Mouse (Mus musculus): Measurements from ENCODE around the gene Mios.

Mios gene

DNA sequence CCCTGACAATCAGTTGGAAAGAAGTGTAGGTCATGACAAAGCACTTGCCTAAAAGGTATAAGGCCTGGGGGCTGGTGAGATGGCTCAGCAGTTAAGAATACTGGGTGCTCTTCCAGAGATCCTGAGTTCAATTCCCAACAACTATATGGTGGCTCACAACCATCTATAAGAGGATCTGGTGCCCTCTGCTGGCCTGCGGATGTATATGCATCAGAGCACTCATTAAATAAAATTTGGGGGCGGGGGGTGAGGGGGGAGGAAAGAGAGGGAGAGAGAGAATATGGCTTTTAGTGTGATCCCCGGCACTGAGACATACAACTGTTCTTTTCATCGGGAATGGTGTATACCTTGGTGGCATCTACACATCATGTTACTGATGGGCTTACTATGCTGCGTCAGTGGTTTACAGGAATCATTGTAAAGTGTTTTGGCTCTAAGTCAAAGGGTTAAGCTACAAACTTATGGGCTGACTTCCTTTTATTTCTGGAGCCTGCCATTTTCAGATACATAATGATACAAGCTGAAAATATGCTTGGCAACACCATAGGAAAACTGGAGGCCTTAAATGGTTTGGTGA lies 69.5 kb downstream of the Mios start:
- no peak for DNase-seq (ENCODE audit: low spot score)

DNA sequence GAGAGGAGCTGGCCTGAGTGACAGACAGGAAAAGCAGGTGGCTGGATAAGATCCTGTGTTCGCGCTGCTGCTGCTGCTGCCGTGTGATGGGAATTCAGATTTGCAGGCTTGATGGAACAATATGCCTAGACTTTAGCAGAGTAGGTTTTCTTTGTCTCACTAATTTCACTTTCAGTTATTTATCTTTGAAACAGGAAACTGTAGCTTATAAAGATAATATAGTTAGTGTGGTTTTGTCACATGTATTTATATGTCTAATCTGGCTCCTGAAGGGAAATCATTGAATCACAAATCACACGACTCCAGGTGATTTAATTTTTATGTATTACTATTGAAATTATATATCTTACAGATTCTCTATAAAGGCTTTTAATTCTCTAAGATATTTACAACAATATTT lies 74.2 kb downstream of the Mios start:
- no peak for DNase-seq (ENCODE audit: low spot score)

GRCm38 (mm10) chr6:8285401-8285960 lies 76.5 kb downstream of the Mios start:
- DNase-seq (ENCODE audit: low spot score), result no peak

All from ovary, postnatal 10 days (tissue).